Mouse (Mus musculus): ENCODE measurements around the gene 4933402D24Rik. TPM values are rescaled to one million over a fixed set of nuclear protein-coding genes. Genes with fewer than 3 reads are reported as not detected.

4933402D24Rik gene
- total RNA-seq (2023; ENCODE audit: inconsistent age) = not detected in 4 replicates

DNA sequence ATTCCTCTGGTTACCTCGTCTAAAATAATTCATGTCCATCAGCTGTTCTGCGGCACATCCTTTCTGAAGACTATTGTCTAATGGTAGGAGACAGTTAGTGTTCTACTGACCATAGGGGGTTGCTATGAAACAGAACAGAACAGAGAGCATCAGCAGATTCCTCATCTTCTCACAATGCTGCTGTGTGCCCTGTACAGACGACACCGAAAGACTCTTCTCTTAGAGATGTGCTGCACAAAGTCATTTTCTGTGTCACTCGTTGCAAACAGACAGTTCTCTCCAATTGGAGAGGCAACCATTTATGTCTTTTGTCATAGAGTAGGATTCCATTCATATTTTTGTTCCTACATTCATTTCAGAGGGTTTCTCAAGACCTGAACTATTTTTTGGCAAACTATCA, at the start of gene 4933402D24Rik:
TSS of gene 4933402D24Rik (minus strand) at position 101 of the 400 bp plus-strand sequence.

DNA sequence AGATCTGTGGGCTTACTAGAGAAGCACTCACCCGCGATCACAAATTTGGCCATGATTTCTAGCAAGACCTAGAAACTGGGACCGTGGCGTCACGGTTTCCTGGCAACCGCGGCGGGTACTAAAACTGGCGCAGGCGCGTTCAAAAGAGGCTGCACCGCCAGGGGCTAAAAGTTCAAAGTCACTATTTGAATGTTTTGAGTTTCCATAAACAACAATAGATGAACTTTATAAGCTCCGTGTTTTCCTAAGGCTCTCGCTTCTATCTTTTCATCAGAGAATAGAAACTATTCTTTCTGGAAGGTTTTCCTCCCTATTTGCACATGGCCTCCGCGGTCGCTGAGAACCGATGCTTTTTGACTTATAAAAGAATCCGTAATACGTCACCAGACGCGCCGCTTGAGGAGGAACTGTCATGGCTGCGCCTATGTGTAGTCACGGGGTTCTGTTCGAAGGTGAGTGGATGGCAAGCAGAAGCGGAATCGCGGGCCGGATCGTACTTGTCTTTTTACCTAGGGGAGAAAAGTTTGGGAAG, 38.8 kb downstream of the 4933402D24Rik start, which contains the start of the genes Mdh1b and Fastkd2:
TSS of gene Mdh1b (minus strand) at position 79 of the 532 bp plus-strand sequence.
TSS of gene Fastkd2 (plus strand) at position 375 of the 532 bp plus-strand sequence.

Other genes with a start within 250 kb of the 4933402D24Rik start
- not detected in 4 replicates for gene Gm39653, start 153.3 kb downstream of the 4933402D24Rik start, total RNA-seq (2023; ENCODE audit: inconsistent age)
- not detected in 4 replicates for gene Dytn, start 82.3 kb downstream of the 4933402D24Rik start, total RNA-seq (2023; ENCODE audit: inconsistent age)
- not detected in 4 replicates for gene Mdh1b, start 38.9 kb downstream of the 4933402D24Rik start, total RNA-seq (2023; ENCODE audit: inconsistent age)
- 36.1 to 42.5 TPM (median 40.9 TPM) in 4 replicates for gene Fastkd2, start 38.7 kb downstream of the 4933402D24Rik start, total RNA-seq (2023; ENCODE audit: inconsistent age)

Measured in B cell, adult (primary cell).